Mouse (Mus musculus): ENCODE measurements at regions not wholly inside any gene's neighbourhood (a gene's known extent, or its start where the extent isn't known, plus 50 kb on each side); places are given as distances from the start of the nearest gene placed in this dataset.

GRCm38 (mm10) chr7:67462591-67462990, 89.9 kb upstream of the Mef2a start:
- intact Hi-C loops (cut with DNase I; ENCODE audit: low total_unique reads): no loop called here
- no peak for DNase-seq

DNA sequence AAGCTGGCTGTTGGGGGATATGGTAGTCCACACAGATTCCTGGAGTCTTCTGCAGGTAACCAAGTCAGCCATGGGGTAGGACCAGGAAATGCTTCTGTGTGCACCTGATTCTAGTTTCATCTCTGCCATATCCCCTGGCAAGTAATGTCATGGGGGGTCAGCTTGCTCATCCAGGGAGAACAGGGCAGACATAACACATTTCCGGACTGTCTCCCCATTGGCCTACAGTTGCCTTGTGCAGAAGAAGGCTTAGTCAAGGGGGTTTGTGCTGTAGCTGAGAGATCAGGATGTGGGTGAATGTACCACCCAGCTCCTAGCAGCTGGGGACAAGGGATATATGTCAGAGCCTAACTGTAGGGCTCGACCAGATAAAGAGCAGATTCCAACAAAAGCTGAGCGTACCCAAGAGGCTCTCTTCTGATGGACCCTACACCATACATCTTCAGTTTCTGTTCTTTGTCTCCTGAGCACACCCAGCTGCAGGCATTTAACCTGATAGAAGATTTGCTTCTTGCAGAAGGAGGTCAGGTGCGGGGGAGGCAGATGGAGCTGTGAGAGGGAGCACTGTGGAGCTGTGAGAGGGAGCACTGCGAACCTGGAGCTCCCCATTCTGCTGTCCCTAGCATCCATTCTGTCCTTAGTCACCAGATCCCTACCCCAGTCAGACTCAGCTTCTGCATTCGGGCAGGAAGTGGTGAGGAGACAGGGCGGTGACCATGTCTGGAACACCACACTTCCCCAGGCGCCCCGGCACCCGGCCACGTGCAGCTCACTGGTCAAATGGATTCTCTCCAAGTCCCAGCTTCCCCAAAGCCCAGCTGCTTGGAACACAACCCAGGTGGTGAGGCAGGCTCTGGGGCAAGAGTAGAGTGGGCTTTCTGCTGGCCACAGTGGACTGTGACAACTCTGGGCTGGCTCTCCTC, 88.9 kb upstream of the Mef2a start:
- intact Hi-C loops (cut with DNase I; ENCODE audit: low total_unique reads): no loop called here
- DNase-seq: peak; percentile 83

DNA sequence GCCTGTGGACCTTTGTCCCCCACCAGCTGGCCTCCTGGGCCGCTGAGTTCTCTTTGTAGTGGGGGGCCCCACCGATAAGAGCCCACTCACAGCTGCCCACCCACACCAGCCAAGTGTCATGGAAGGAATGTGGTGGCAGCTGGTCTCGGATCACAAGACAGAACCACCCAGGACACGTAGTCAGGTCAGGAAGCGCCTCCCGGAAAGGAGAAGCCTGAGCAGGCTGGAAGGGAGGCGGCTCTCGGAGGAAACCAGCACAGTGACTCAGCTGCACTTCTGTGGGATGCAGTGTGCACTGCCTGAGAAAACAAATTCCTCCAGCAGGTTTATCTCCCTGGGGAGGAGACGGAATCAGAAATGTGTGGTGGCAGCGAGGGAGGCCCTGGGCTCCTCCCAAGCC, 87.2 kb upstream of the Mef2a start:
- intact Hi-C loops (cut with DNase I; ENCODE audit: low total_unique reads): loop anchor here (10.0 kb wide), 1 partner anchor 165 kb away; no protein-coding TSS in a partner anchor
- DNase-seq: no peak

DNA sequence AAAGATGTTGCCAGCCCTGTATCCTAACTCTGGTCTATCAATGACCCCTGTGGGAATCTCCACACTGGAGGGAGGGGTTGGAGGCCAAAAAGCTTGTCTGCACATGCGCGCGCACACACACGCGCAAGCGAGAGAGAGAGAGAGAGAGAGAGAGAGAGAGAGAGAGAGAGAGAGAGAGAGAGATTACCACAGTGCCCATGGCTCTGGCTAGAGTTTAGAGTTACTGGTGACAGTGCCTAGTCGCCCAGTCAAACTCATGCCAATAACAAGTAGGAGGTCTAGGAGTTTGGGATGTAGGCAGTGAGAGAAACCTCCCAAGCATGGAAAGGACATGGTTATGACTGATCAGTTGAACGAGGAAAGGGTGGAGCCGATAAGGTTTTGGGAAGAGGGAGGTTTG, 86.6 kb upstream of the Mef2a start:
- DNase-seq: no peak

GRCm38 (mm10) chr7:67458640-67459039, 86.0 kb upstream of the Mef2a start:
- DNase-seq: no peak
- intact Hi-C loops (cut with DNase I; ENCODE audit: low total_unique reads): loop anchor here (10.0 kb wide), 1 partner anchor 166 kb away; no protein-coding TSS in a partner anchor

More for the DNA sequence above, 86.6 kb upstream of the Mef2a start:
- intact Hi-C loops (cut with DNase I; ENCODE audit: low total_unique reads): loop anchor here (10.0 kb wide), 1 partner anchor 166 kb away; no protein-coding TSS in a partner anchor

- intact Hi-C loops (cut with DNase I; ENCODE audit: low total_unique reads): loop anchor here (10.0 kb wide), 1 partner anchor 167 kb away; no protein-coding TSS in a partner anchor
- DNase-seq: no peak
Measured at GRCm38 (mm10) chr7:67457898-67458297, 85.2 kb upstream of the Mef2a start.

DNA sequence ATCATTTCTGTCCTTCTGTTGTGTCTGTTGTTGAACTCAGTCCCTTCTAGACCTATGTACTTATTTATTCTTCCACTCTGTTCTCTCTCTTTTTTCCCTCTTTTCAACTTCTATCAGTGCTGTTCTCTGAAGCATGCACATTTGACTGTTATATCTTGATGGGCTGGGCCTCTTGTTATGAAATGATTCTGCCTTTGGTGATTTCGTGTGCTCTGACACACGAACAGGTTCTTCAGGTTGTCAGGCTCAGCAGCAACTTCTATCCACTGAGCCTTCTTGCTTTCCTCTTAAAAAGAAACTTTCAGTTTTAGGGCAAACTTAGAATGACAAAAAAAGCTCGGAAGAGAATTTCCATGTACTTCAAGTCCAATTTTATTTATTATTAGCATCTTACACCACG, 83.4 kb upstream of the Mef2a start:
- intact Hi-C loops (cut with DNase I; ENCODE audit: low total_unique reads): loop anchor here (10.0 kb wide), 1 partner anchor 169 kb away; no protein-coding TSS in a partner anchor
- no peak for DNase-seq

DNA sequence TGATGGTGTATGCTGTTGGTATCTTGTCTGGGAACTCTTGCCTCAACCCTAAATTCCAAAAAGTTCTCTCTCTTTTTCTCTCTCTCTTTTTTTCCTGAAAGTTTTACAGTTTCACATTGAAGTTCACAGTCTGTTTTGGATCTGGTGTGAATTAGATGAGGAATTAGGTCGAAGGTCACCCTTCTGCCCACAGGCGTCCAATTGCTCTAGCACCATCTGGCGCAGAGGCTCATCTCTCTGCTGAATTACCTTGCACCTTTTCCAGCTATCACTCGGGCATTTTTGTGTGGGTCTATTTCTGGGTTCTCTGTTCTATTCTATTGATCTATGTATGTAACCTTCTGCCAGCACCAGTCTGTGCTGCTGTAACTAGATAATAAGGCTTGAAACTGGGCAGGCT, 81.8 kb upstream of the Mef2a start:
- intact Hi-C loops (cut with DNase I; ENCODE audit: low total_unique reads): loop anchor here (10.0 kb wide), 1 partner anchor 170 kb away; no protein-coding TSS in a partner anchor
- no peak for DNase-seq

DNA sequence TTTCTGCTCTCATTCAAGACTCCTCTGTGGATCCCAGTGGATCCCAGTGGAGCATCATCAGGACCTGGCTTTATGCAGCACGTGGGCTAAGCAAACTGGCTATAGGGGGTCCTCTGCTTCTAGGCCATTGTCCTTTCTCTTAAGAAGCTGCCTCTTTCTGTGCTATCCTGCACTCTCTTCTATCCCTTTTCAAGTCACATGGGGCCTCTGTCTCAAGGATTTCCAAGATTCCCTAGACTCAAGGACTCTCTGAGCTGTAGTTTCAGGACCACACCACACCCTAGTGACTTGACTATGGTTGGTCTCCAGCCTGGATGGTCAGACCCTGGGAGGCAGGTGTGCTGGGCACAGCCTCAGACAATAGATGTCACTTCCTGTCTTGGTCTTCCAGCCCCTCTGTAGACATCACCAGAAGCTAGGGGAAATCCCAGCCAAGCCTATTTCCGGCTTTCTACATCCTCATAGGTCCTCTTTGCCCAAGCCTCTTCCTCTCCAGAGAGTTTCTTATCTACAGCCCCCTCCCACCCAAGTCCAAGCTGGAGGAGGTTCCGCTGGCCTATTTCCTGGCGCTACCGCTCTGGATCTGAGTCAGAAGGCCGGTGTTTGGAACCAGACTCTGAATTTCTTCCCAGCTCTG, 78.6 kb upstream of the Mef2a start:
- intact Hi-C loops (cut with DNase I; ENCODE audit: low total_unique reads): loop anchor here (10.0 kb wide), 1 partner anchor 174 kb away; no protein-coding TSS in a partner anchor
- no peak for DNase-seq

GRCm38 (mm10) chr7:67446606-67447005, 73.9 kb upstream of the Mef2a start:
- DNase-seq: no peak
- intact Hi-C loops (cut with DNase I; ENCODE audit: low total_unique reads): no loop called here

DNA sequence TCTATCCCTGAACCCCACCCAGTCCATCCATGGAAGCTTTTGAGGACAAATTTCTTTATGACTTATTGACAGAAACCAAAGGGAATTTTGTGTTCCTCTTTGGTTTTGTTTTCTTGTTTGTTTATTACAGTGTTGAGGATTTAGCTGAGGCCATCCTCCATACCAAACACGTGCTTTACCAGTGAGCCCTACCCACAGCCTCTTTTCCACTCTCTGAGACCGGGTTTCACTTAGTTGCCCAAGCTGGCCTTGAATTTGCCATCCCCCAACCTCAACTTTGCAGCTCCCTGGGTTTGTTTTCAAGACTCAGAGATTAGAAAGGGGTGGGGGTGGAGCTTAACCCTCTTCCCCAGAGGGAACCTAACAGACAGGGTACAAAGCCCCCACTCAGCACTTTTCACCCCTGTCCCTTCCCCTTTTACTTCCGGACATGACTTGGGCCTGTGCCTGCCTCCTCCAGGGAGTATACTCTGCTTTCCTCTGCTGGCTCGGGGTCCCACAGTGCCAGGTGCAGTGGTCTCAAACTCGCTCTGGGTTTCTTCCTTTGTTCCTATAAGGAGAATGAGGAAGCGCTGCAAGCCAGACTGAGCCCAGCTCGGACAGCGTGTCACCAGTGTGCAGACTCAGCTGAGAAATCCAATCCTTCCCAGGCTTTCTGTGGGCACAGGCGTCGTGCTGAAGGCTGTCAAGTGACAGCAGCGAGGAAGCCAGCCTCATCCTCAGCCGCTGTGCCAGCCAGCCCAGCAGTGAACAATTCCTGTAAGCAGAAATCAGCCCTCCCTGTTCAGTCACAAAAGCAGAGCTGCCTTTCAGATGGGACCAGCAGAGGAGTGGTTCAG, 72.8 kb upstream of the Mef2a start:
- intact Hi-C loops (cut with DNase I; ENCODE audit: low total_unique reads): no loop called here
- peak; percentile 61 for DNase-seq

- DNase-seq: peak; percentile 71
- intact Hi-C loops (cut with DNase I; ENCODE audit: low total_unique reads): no loop called here
Measured at GRCm38 (mm10) chr7:67444523-67444942, 71.9 kb upstream of the Mef2a start.

- intact Hi-C loops (cut with DNase I; ENCODE audit: low total_unique reads): no loop called here
- DNase-seq: no peak
Measured at GRCm38 (mm10) chr7:67443666-67444065, 71.0 kb upstream of the Mef2a start.

DNA sequence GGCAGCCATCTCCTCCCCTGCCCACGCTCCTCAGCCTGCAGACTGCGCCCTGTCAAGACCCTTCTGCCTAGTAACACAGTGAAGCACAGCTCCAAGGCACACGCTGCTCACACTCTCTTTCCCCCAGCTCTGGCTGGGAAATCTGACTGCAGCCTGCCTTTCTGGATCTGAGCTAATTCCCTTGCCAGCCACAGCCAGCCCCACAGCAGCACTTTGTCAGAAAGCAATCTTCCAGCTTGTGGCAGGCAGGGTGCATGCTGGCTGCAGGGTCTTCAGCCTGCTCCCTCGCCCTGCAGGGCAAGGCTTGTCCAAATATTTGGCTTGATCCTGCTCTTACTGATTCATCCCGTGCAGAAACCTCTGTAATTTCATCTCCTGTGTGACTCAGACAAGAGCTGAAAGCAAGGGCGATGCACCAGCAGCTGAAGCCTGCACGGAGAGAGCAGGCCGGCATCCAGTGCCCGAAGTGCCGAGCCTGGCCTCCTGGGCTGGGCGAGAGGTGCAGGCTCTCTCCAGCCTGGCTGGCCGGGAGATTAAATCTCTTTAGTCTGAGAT, 70.4 kb upstream of the Mef2a start:
- DNase-seq: peak; percentile 54
- intact Hi-C loops (cut with DNase I; ENCODE audit: low total_unique reads): no loop called here

GRCm38 (mm10) chr7:67442284-67442683, 69.6 kb upstream of the Mef2a start:
- DNase-seq: no peak
- intact Hi-C loops (cut with DNase I; ENCODE audit: low total_unique reads): no loop called here

GRCm38 (mm10) chr7:67440806-67441205, 68.1 kb upstream of the Mef2a start:
- intact Hi-C loops (cut with DNase I; ENCODE audit: low total_unique reads): no loop called here
- DNase-seq: no peak

DNA sequence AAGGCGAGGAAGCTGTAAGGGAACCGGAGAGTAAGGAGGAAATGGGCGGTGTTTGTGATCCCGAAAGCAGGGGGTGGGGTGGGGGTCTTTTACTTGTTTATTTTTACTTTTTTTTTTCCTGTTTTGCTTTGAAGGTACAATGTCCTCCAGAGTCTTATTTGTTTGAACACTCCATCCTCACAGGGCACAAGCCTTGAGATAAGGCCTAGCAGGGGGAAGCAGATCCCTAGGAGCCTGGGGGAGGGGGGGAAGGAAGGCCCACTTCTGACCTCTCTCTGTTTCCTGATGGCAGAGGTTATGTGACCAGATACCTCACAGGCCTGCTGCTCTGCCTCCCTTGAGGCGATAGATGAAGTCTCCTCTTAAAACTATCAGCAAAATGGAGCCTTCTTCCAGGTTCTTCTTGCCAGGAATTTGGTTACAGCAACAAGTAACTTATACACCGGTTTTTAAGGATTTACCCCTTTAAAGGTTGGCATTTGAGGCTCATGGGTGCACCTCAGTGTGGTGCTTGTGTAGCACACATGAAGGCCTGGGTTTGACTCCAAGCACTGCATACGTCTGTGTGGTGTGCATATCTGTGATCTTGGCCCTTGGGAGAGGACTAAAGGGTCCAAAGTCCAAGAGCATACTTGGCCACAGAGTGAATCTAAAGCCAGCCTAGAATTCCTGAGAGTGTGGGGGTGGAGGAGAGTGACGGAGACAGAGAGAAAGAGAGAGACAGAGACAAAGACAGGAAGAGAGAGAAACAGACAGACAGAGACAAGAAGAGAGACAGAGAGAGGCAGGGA, 64.8 kb upstream of the Mef2a start:
- DNase-seq: no peak
- intact Hi-C loops (cut with DNase I; ENCODE audit: low total_unique reads): no loop called here

DNA sequence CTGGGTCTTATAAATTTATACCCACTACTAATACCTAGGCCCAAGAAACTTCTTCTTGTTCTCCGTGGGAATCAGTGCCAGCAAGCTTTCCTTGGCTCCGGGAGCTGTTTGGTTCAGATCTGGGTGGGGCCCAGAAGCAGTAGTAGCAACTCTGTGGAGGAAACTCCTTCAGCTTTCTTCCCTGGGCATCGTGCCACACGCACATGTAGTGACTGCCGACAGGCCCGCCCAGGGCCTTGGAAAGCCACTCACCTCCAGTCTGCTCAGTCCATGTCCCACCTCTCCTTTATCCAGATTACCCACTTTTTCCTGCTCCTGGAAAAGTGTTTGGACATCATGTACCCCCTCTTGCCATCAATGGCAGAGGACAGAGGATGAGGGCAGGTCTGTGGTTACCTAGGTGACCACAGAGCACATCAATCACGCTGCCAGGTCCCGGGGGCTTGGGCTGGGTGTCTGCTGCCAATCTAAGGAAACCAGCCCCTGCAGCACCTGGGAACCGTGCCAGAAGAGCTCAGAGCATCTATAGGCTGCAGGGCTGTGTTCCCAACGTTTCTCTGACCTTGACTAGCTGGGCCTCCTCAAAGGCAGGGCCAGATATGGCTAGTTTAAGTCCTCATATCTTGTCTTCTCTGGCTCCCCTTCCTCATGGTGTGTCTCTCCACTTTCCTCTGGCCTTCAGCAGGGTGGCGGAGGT, 63.1 kb upstream of the Mef2a start:
- intact Hi-C loops (cut with DNase I; ENCODE audit: low total_unique reads): no loop called here
- peak; percentile 27 for DNase-seq
